Mouse (Mus musculus): ENCODE results near the gene Nicn1.

DNA sequence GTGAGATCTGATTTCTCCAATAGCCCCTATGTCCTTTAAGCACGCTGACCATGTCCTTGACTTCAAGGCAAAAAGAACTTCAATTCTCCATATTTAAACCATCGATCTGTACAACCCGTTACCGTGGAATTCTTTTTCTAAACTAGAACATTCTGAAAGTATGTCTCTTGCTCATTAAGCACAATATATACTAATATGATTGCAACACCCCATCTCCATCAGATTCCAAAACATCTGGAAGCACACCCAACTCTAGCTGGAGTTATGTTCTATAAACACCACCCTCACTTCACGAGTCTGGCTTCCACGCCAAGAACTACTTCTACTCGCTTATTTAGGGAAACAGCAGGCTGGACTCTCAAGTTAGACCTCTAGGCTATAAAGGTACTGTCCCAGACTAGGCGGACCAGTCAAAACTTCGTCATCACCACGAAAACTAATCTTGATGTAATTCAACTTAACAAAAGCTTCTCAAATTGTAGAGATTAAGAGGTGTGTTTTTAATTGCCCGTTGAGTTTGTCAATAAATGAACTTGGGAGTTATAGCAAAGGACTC, 27.7 kb upstream of the Nicn1 start:
- TF ChIP-seq GATA1 (IDR thresholded peaks at IDR 0.05; ENCODE audit: low read length) (no peak), TAL1 (IDR thresholded peaks at IDR 0.05; ENCODE audit: low read length) (no peak)

Data from erythroblast, embryonic 14.5 days (primary cell).